Mouse (Mus musculus) lung, postnatal 36 days (tissue): ENCODE data around the gene Kif4.
A peak's percentile ranks its signal among the peaks of the same experiment; 100 is the strongest.

Experiments used
- DNase-seq: peaks from one replicate; pipeline ENCODE4 v3.0.0; 2022; ENCODE audit warnings: mixed read lengths

Gene Kif4

GRCm38 (mm10) chrX:100625546-100625801, at the start of gene Kif4:
Gene Kif4, plus strand, starts transcription at chrX:100625737.
- no peak for DNase-seq

GRCm38 (mm10) chrX:100594791-100595190, 30.7 kb upstream of the Kif4 start, which contains the start of gene P2ry4:
Gene P2ry4, minus strand, starts transcription at chrX:100594869.
- DNase-seq = no peak

- peak; percentile 47 for DNase-seq
Observed at GRCm38 (mm10) chrX:100597439-100597838, 28.1 kb upstream of the Kif4 start.

- no peak for DNase-seq
Observed at GRCm38 (mm10) chrX:100599755-100600154, 25.8 kb upstream of the Kif4 start.

GRCm38 (mm10) chrX:100605314-100605713, 20.2 kb upstream of the Kif4 start, which contains the start of gene Arr3:
Gene Arr3, plus strand, starts transcription at chrX:100605497.
- no peak for DNase-seq

- DNase-seq = no peak
Observed at GRCm38 (mm10) chrX:100618488-100618887, 7.0 kb upstream of the Kif4 start.

GRCm38 (mm10) chrX:100621366-100621765, 4.2 kb upstream of the Kif4 start:
- DNase-seq = no peak

- no peak for DNase-seq
Observed at GRCm38 (mm10) chrX:100624242-100624641, 1.3 kb upstream of the Kif4 start.

GRCm38 (mm10) chrX:100625146-100625545, 391 bp upstream of the Kif4 start:
- no peak for DNase-seq

- peak; percentile 96 for DNase-seq
Observed at GRCm38 (mm10) chrX:100625802-100626793, 561 bp downstream of the Kif4 start, which contains the start of gene Pdzd11. Gene Pdzd11, minus strand, starts transcription at chrX:100626568.

GRCm38 (mm10) chrX:100629076-100629475, 3.5 kb downstream of the Kif4 start:
- DNase-seq = no peak

GRCm38 (mm10) chrX:100638477-100638876, 12.9 kb downstream of the Kif4 start:
- DNase-seq = no peak

GRCm38 (mm10) chrX:100652848-100653247, 27.3 kb downstream of the Kif4 start:
- no peak for DNase-seq

GRCm38 (mm10) chrX:100664825-100665224, 39.3 kb downstream of the Kif4 start:
- DNase-seq = no peak

- DNase-seq = peak; percentile 7
Observed at GRCm38 (mm10) chrX:100678204-100678603, 52.7 kb downstream of the Kif4 start.

GRCm38 (mm10) chrX:100686527-100686926, 61.0 kb downstream of the Kif4 start:
- DNase-seq = peak; percentile 21

GRCm38 (mm10) chrX:100687360-100688032, 62.0 kb downstream of the Kif4 start:
- DNase-seq = peak; percentile 57

GRCm38 (mm10) chrX:100688033-100688370, 62.5 kb downstream of the Kif4 start:
- no peak for DNase-seq

GRCm38 (mm10) chrX:100696776-100697175, 71.2 kb downstream of the Kif4 start:
- DNase-seq = no peak

GRCm38 (mm10) chrX:100708032-100708431, 82.5 kb downstream of the Kif4 start:
- DNase-seq = no peak

GRCm38 (mm10) chrX:100716173-100716572, 90.6 kb downstream of the Kif4 start:
- no peak for DNase-seq

GRCm38 (mm10) chrX:100728947-100729346, 103.4 kb downstream of the Kif4 start:
- no peak for DNase-seq

GRCm38 (mm10) chrX:100729665-100730188, 104.2 kb downstream of the Kif4 start, which contains the start of gene Gdpd2:
Gene Gdpd2, plus strand, starts transcription at chrX:100729873.
- peak; percentile 56 for DNase-seq

- DNase-seq = no peak
Observed at GRCm38 (mm10) chrX:100730266-100730665, 104.7 kb downstream of the Kif4 start.
